Comparison of ENCODE assay signal across 8 mouse cellular contexts in the genomic region with DNA sequence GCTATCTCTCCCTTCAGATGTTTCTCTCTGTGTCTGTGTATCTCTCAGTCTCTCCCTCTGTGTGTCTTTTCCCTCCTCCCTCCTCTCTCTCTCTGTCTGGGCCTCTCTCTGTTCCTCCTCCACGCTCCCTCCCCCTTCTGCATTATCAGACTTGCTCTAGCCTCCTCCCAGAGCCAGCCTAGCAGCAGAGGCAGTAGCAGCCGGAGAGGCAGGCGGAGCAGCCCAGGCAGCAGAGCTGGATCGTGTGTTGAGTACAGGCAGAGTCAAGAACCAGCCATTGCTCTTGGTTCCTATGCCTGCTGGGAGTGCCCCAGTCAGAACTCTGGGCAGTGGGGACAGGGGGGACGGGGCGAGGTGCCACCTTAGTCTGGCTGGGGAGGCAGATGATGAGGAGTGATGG. TPM values are rescaled to one million over a fixed set of nuclear protein-coding genes. Genes with fewer than 3 reads are reported as not detected.
DNase-seq lines count a peak whose midpoint lies in the region; ATAC-seq and TF ChIP-seq lines count a peak whose summit lies in the region.

Pde2a (plus strand) TSS at position 163 of the 400 bp plus-strand sequence.

- H3K4me1 ChIP-seq in kidney, embryonic 14.5 days (ENCODE audit: control insufficient read depth, insufficient read depth, low read length) = no peaks in the 10 kb centered on the region
- no peaks in the 10 kb centered on the region for H3K4me1 ChIP-seq in brown adipose tissue, adult 24 weeks (ENCODE audit: control insufficient read depth, insufficient read depth, insufficient read length, low read length)

- H3K4me2 ChIP-seq in kidney, embryonic 14.5 days (replicated peaks; ENCODE audit: low read depth, low read length) = no peak within 1 kb of the TSS

- H3K4me3 ChIP-seq in kidney, embryonic 14.5 days (ENCODE audit: low read length) = no peak within 1 kb of the TSS
- no peak within 1 kb of the TSS for H3K4me3 ChIP-seq in brown adipose tissue, adult 24 weeks (ENCODE audit: insufficient read depth, low read depth, low read length)
- H3K4me3 ChIP-seq in layer of hippocampus, adult 2 months = peak within 1 kb of the TSS; percentile 69

- 13% methylated on average over 6 of the region's 6 CpGs for WGBS in kidney, embryonic 14.5 days

- H3K27ac ChIP-seq in kidney, embryonic 14.5 days (ENCODE audit: low read depth, low read length) = no peak within 1 kb of the TSS
- H3K27ac ChIP-seq in brown adipose tissue, adult 24 weeks (replicated peaks; ENCODE audit: low read depth, low read length) = no peak within 1 kb of the TSS
- peak within 1 kb of the TSS; percentile 95 for H3K27ac ChIP-seq in layer of hippocampus, adult 2 months

- H3K36me3 ChIP-seq in kidney, embryonic 14.5 days (ENCODE audit: control insufficient read depth, insufficient read depth, low read length) = no peaks in the 10 kb centered on the region

- no peak for DNase-seq in kidney, adult 11 months
- DNase-seq in gastrocnemius, postnatal 25 days = no peak
- DNase-seq in layer of hippocampus, adult 2 months (ENCODE audit: low spot score in 2 of 2) = peak; percentile 82 to 90
- DNase-seq in thymus, postnatal 14 days = no peak
- DNase-seq in embryo, embryonic 11 days = no peak

- H3K9me3 ChIP-seq in kidney, embryonic 14.5 days (ENCODE audit: control insufficient read depth, low read length) = no peaks in the 10 kb centered on the region

- H3K27me3 ChIP-seq in kidney, embryonic 14.5 days (ENCODE audit: control insufficient read depth, insufficient read depth, low read length) = no peaks in the 10 kb centered on the region

- TF ChIP-seq CTCF in layer of hippocampus, adult 2 months (conservative IDR thresholded peaks at IDR 0.05) = no peak

- no peak within 1 kb of the TSS for H3K9ac ChIP-seq in kidney, embryonic 14.5 days (ENCODE audit: low read depth, low read length)

- ATAC-seq in kidney, embryonic 14.5 days (ENCODE audit: low FRiP score, low TSS enrichment) = no peak
- ATAC-seq in megakaryocyte-erythroid progenitor cell, adult 5-6 weeks (replicated peaks; ENCODE audit: low FRiP score, low TSS enrichment, poor library complexity, severe bottlenecking) = peak; percentile 69

RNA-seq across cellular contexts. Expression of gene Pde2a, which starts in this region (rescaled TPM):
- polyA plus RNA-seq in kidney, embryonic 14.5 days (2014; fragmentation: Nextera tagmentation; extraction: Ambion mirVana) = 11.0 and 16.4 TPM in 2 replicates
- 2.6 and 12.2 TPM in 2 replicates for polyA plus RNA-seq in brown adipose tissue, adult 24 weeks (2012; ENCODE audit: insufficient read depth, insufficient read length, missing spikeins)
- total RNA-seq in gastrocnemius, postnatal 25 days (2021) = 10 to 100 TPM; 14.8 to 26.3 TPM
- 100 to 1,000 TPM; 300 to 318 TPM for total RNA-seq in layer of hippocampus, adult 2 months (2021)
- total RNA-seq in megakaryocyte-erythroid progenitor cell, adult 5-6 weeks (2014; fragmentation: Nextera tagmentation) = 4.7 and 19.4 TPM in 2 replicates
- total RNA-seq in megakaryocyte-erythroid progenitor cell, adult 5-6 weeks (2017) = 4.5 and 6.0 TPM in 2 replicates

Comparison
In these comparisons a context has a peak if more than half of its experiments do, and no peak if none do; other contexts are left out.
1. RNA of gene Pde2a (total RNA-seq): 300 to 318 TPM in layer of hippocampus, adult 2 months; 14.8 to 26.3 TPM in gastrocnemius, postnatal 25 days and 4.5 to 19.4 TPM in megakaryocyte-erythroid progenitor cell, adult 5-6 weeks; every median in the first group is over 10 times any median in the second.
2. DNase-seq: peak in layer of hippocampus, adult 2 months (2 of 2); none in kidney, adult 11 months (single experiment), gastrocnemius, postnatal 25 days (single experiment), thymus, postnatal 14 days (single experiment) and embryo, embryonic 11 days (single experiment).